Mouse (Mus musculus) hindbrain, embryonic 13.5 days (tissue): Measurements from ENCODE around the gene Scube3. TPM values are rescaled to one million over a fixed set of nuclear protein-coding genes. Genes with fewer than 3 reads are reported as not detected.

Source experiments
- ATAC-seq: fragments of 200-750 bp; cut with Nextera tagmentation; 2 replicates; pipeline ENCODE4 v1.8.0; 2017; ENCODE audit warnings: moderate TSS enrichment; ENCODE audit not compliant: low FRiP score
- H3K27ac ChIP-seq: fragments of 300-500 bp; sonication (generic); 2 replicates; pipeline ENCODE4 v1.5.1; 2015; ENCODE audit warnings: inconsistent platforms, mild to moderate bottlenecking, moderate library complexity
- H3K27me3 ChIP-seq: fragments of 300-500 bp; sonication (generic); 2 replicates; pipeline ENCODE4 v1.6.1; 2015; ENCODE audit warnings: mild to moderate bottlenecking, inconsistent platforms
- H3K36me3 ChIP-seq: fragments of 300-500 bp; sonication (generic); 2 replicates; pipeline ENCODE4 v1.6.1; 2015; ENCODE audit warnings: mild to moderate bottlenecking, inconsistent platforms
- H3K4me1 ChIP-seq: fragments of 300-500 bp; sonication (generic); replicated peaks from 2 replicates; pipeline ENCODE4 v1.6.1; 2015; ENCODE audit warnings: inconsistent platforms
- H3K4me2 ChIP-seq: fragments of 300-500 bp; sonication (generic); 2 replicates; pipeline ENCODE4 v1.6.1; 2015; ENCODE audit warnings: inconsistent platforms, mild to moderate bottlenecking, moderate library complexity
- H3K4me3 ChIP-seq: fragments of 300-500 bp; sonication (generic); 2 replicates; pipeline ENCODE4 v1.5.1; 2015; ENCODE audit warnings: mild to moderate bottlenecking, inconsistent platforms
- H3K9ac ChIP-seq: fragments of 300-500 bp; sonication (generic); 2 replicates; pipeline ENCODE4 v1.6.1; 2015; ENCODE audit warnings: mild to moderate bottlenecking, inconsistent platforms
- H3K9me3 ChIP-seq: fragments of 300-500 bp; sonication (generic); 2 replicates; pipeline ENCODE4 v1.6.1; 2016; ENCODE audit warnings: inconsistent platforms
- WGBS: fragments of 180-500 bp; shearing (Covaris S2); methylation state at CpG from one replicate; pipeline ENCODE4 v1.1.7; 2015; 5-methylcytosine and 5-hydroxymethylcytosine counted together
- polyA plus RNA-seq: library from polyadenylated mRNA; unstranded; fragments of >200 nt; fragmentation: Nextera tagmentation; extraction: Ambion mirVana; gene quantifications from 2 replicates; pipeline ENCODE4 v1.2.1, GENCODE M21; 2015

The Scube3 gene
- polyA plus RNA-seq, 1 experiment from 2014 or later: 5.1 TPM

GRCm38 (mm10) chr17:28192754-28193153 lies 50.8 kb downstream of the Scube3 start:
- Histone ChIP-seq H3K4me2 (no peak overlapping the region), H3K27ac (no peak overlapping the region), H3K4me3 (no peak overlapping the region), H3K9me3 (no peaks in the 10 kb centered on the region), H3K4me1 (peaks cover 3% of the 10 kb centered on the region; the same call in 1 of the 2 replicates), H3K36me3 (peaks cover 75% of the 10 kb centered on the region), H3K9ac (no peak overlapping the region), H3K27me3 (no peaks in the 10 kb centered on the region)
- WGBS: 77% methylated on average over 1 of the region's 1 CpGs
- no peak for ATAC-seq

GRCm38 (mm10) chr17:28193559-28193958 lies 51.6 kb downstream of the Scube3 start:
- H3K4me2 ChIP-seq: no peak overlapping the region
- no peak for ATAC-seq
- H3K27ac ChIP-seq: no peak overlapping the region
- peaks cover 5% of the 10 kb centered on the region; the same call in 1 of the 2 replicates for H3K4me1 ChIP-seq
- no peak overlapping the region for H3K9ac ChIP-seq
- WGBS: 77% methylated on average over 3 of the region's 3 CpGs
- no peaks in the 10 kb centered on the region for H3K27me3 ChIP-seq
- peaks cover 83% of the 10 kb centered on the region for H3K36me3 ChIP-seq
- no peaks in the 10 kb centered on the region for H3K9me3 ChIP-seq
- no peak overlapping the region for H3K4me3 ChIP-seq

- no peaks in the 10 kb centered on the region for H3K27me3 ChIP-seq
- peaks cover 5% of the 10 kb centered on the region; the same call in 1 of the 2 replicates for H3K4me1 ChIP-seq
- H3K4me3 ChIP-seq: no peak overlapping the region
- WGBS: 96% methylated on average over 9 of the region's 10 CpGs
- H3K9ac ChIP-seq: no peak overlapping the region
- no peak overlapping the region for H3K4me2 ChIP-seq
- H3K36me3 ChIP-seq: peaks cover 90% of the 10 kb centered on the region
- no peak for ATAC-seq
- no peaks in the 10 kb centered on the region for H3K9me3 ChIP-seq
- H3K27ac ChIP-seq: no peak overlapping the region
These were observed 53.1 kb downstream of the Scube3 start for GRCm38 (mm10) chr17:28195033-28195432.

- Histone ChIP-seq H3K4me2 (no peak overlapping the region), H3K4me1 (peaks cover 5% of the 10 kb centered on the region; the same call in 1 of the 2 replicates), H3K27me3 (no peaks in the 10 kb centered on the region), H3K36me3 (peaks cover 91% of the 10 kb centered on the region), H3K4me3 (no peak overlapping the region), H3K9me3 (no peaks in the 10 kb centered on the region), H3K9ac (peak overlapping the region; percentile 13; the same call in 1 of the 2 replicates), H3K27ac (no peak overlapping the region)
- no peak for ATAC-seq
- 71% methylated on average over 18 of the region's 18 CpGs for WGBS
These were observed 55.7 kb downstream of the Scube3 start for GRCm38 (mm10) chr17:28197646-28198045.

- H3K4me3 ChIP-seq: no peak overlapping the region
- H3K9ac ChIP-seq: peak overlapping the region; percentile 24; the same call in 1 of the 2 replicates
- no peak overlapping the region for H3K4me2 ChIP-seq
- no peak for ATAC-seq
- H3K27ac ChIP-seq: no peak overlapping the region
- H3K9me3 ChIP-seq: no peaks in the 10 kb centered on the region
- H3K4me1 ChIP-seq: peaks cover 7% of the 10 kb centered on the region
- no peaks in the 10 kb centered on the region for H3K27me3 ChIP-seq
- H3K36me3 ChIP-seq: peaks cover 81% of the 10 kb centered on the region
- WGBS: 80% methylated on average over 14 of the region's 14 CpGs
These were observed 60.0 kb downstream of the Scube3 start for GRCm38 (mm10) chr17:28201982-28202381.

GRCm38 (mm10) chr17:28204052-28204720 lies 62.2 kb downstream of the Scube3 start:
- Histone ChIP-seq H3K36me3 (peaks cover 62% of the 10 kb centered on the region), H3K9me3 (no peaks in the 10 kb centered on the region), H3K4me2 (no peak overlapping the region), H3K27ac (no peak overlapping the region), H3K9ac (no peak overlapping the region), H3K4me3 (no peak overlapping the region), H3K27me3 (peaks cover 6% of the 10 kb centered on the region; the same call in 1 of the 2 replicates), H3K4me1 (peaks cover 12% of the 10 kb centered on the region)
- 41% methylated on average over 14 of the region's 14 CpGs for WGBS
- ATAC-seq: no peak

- H3K27me3 ChIP-seq: peaks cover 6% of the 10 kb centered on the region; the same call in 1 of the 2 replicates
- no peak overlapping the region for H3K9ac ChIP-seq
- 0 out of 2 replicates have a peak overlapping the region, but pooled peaks have one; percentile 9 for H3K27ac ChIP-seq
- H3K4me3 ChIP-seq: no peak overlapping the region
- no peak for ATAC-seq
- H3K4me2 ChIP-seq: no peak overlapping the region
- 85% methylated on average over 8 of the region's 8 CpGs for WGBS
- peaks cover 49% of the 10 kb centered on the region for H3K36me3 ChIP-seq
- H3K9me3 ChIP-seq: no peaks in the 10 kb centered on the region
- peaks cover 12% of the 10 kb centered on the region for H3K4me1 ChIP-seq
These were observed 63.5 kb downstream of the Scube3 start for GRCm38 (mm10) chr17:28205443-28205842.

- Histone ChIP-seq H3K4me3 (no peak overlapping the region), H3K9me3 (no peaks in the 10 kb centered on the region), H3K4me2 (no peak overlapping the region), H3K36me3 (peaks cover 32% of the 10 kb centered on the region), H3K9ac (peak overlapping the region; percentile 68), H3K4me1 (peaks cover 12% of the 10 kb centered on the region), H3K27ac (peak overlapping the region; percentile 50), H3K27me3 (peaks cover 6% of the 10 kb centered on the region; the same call in 1 of the 2 replicates)
- 79% methylated on average over 8 of the region's 8 CpGs for WGBS
- ATAC-seq: no peak
These were observed 65.2 kb downstream of the Scube3 start for GRCm38 (mm10) chr17:28207092-28207491.

GRCm38 (mm10) chr17:28207591-28208313 lies 65.8 kb downstream of the Scube3 start, which contains the start of gene Def6:
Gene Def6, plus strand, starts transcription at chr17:28207778.
- peak within 1 kb of the TSS; percentile 36 for H3K4me2 ChIP-seq
- no peaks in the 10 kb centered on the region for H3K9me3 ChIP-seq
- H3K27ac ChIP-seq: peak within 1 kb of the TSS; percentile 50
- H3K4me3 ChIP-seq: peak within 1 kb of the TSS; percentile 19
- H3K36me3 ChIP-seq: peaks cover 26% of the 10 kb centered on the region
- H3K4me1 ChIP-seq: peaks cover 12% of the 10 kb centered on the region
- peaks cover 6% of the 10 kb centered on the region; the same call in 1 of the 2 replicates for H3K27me3 ChIP-seq
- H3K9ac ChIP-seq: peak within 1 kb of the TSS; percentile 68
- WGBS: 24% methylated on average over 26 of the region's 26 CpGs
- peak; percentile 57; the same call in 1 of the 2 replicates for ATAC-seq

GRCm38 (mm10) chr17:28208314-28208612 lies 66.3 kb downstream of the Scube3 start:
- no peaks in the 10 kb centered on the region for H3K9me3 ChIP-seq
- H3K4me1 ChIP-seq: peaks cover 12% of the 10 kb centered on the region
- no peak overlapping the region; the same call in 1 of the 2 replicates for H3K9ac ChIP-seq
- H3K4me2 ChIP-seq: peak overlapping the region; percentile 36
- WGBS: 84% methylated on average over 8 of the region's 8 CpGs
- ATAC-seq: no peak
- peaks cover 6% of the 10 kb centered on the region; the same call in 1 of the 2 replicates for H3K27me3 ChIP-seq
- H3K36me3 ChIP-seq: peaks cover 21% of the 10 kb centered on the region
- peak overlapping the region; percentile 19; the same call in 1 of the 2 replicates for H3K4me3 ChIP-seq
- no peak overlapping the region for H3K27ac ChIP-seq

GRCm38 (mm10) chr17:28209457-28210110 lies 67.6 kb downstream of the Scube3 start:
- Histone ChIP-seq H3K4me3 (no peak overlapping the region), H3K4me1 (peaks cover 12% of the 10 kb centered on the region), H3K4me2 (no peak overlapping the region), H3K9me3 (no peaks in the 10 kb centered on the region), H3K36me3 (peaks cover 12% of the 10 kb centered on the region), H3K27me3 (peaks cover 6% of the 10 kb centered on the region; the same call in 1 of the 2 replicates), H3K27ac (no peak overlapping the region), H3K9ac (no peak overlapping the region)
- 72% methylated on average over 4 of the region's 4 CpGs for WGBS
- ATAC-seq: no peak

- no peak overlapping the region for H3K9ac ChIP-seq
- ATAC-seq: no peak
- H3K9me3 ChIP-seq: no peaks in the 10 kb centered on the region
- 86% methylated on average over 6 of the region's 6 CpGs for WGBS
- H3K36me3 ChIP-seq: no peaks in the 10 kb centered on the region
- peaks cover 8% of the 10 kb centered on the region; the same call in 1 of the 2 replicates for H3K27me3 ChIP-seq
- no peak overlapping the region for H3K4me2 ChIP-seq
- H3K4me3 ChIP-seq: no peak overlapping the region
- H3K27ac ChIP-seq: no peak overlapping the region
- H3K4me1 ChIP-seq: peaks cover 11% of the 10 kb centered on the region
These were observed 70.0 kb downstream of the Scube3 start for GRCm38 (mm10) chr17:28211921-28212341.
